Mouse (Mus musculus) urinary bladder, postnatal 4 days (tissue): Measurements from ENCODE around the gene Arglu1.

Experiments used
- DNase-seq, 2 experiments: peaks; one replicate each; pipeline ENCODE4 v3.0.0; 2021 to 2022; ENCODE audit warnings: low spot score in 2 of 2

Gene Arglu1

DNA sequence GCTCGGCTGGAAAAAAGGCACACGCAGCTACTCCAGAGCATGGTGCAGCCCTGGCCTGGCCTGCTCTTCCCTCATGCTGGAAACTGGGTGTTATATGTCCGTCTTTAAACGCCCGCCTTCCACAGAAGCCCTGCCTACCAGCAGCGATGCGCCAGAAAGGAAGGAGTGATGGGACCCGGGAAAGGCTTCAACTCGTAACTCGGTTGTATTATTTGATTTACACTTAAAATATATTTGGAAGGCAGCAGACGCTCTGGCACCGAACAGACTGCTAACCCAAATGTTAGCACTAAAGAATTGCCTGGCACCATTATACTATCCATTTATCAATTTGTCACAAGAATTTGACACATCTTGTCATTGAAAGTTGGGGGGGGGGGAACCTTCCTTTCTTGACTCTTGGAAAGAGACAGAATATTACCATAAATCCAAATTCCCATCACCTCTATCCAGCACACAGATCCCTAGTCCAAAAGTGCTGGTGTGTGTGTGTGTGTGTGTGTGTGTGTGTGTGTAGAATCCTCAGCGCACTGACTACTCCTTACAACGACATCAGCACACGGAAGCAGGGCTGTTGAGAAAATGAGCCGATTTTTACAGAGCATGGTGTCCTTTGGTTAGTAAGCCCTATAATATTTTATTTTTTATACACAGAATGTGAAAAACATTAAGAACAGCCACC lies 68.9 kb downstream of the Arglu1 start:
- no peak for DNase-seq

- no peak for DNase-seq
Measured at GRCm38 (mm10) chr8:8620536-8620935, 69.8 kb downstream of the Arglu1 start.

GRCm38 (mm10) chr8:8619221-8620194 lies 70.8 kb downstream of the Arglu1 start:
- no peak for DNase-seq
